ENCODE assay signal across 15 mouse cellular contexts in the genomic region with DNA sequence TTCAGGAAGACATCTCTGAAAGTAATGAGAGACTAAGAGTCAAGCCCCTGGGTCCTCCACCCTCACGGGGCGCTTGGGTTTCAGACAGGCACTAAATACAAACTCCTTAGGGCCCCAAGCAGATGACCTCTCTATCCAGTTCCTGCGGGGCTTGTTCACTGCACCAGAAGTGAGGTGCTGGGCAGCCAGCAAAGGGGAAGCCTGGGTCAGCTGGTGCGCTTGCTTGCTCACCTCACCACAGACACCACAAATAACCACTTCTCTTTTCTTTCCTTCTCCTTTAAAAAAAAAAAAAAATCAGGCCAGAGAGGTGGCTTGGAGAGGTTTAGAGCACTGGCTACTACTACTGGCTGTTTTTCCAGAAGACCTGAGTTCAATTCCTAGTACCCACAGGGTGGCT. TPM values are rescaled to one million over a fixed set of nuclear protein-coding genes. Genes with fewer than 3 reads are reported as not detected.
A peak's percentile ranks its signal among the peaks of the same experiment; 100 is the strongest.
DNase-seq lines count a peak whose midpoint lies in the region; ATAC-seq and TF ChIP-seq lines count a peak whose summit lies in the region.
"Had no signal": no experiment of that assay in that cellular context is flagged by ENCODE, and none has a peak within 500 bp of the region (broad histone marks: within the 10 kb centered on the region; RNA-seq: fewer than 3 reads in every experiment).

No protein-coding gene starts in this region.

- H3K27me3 ChIP-seq in lung, postnatal 0 days (replicated peaks; ENCODE audit: insufficient read depth, low read length): no peaks in the 10 kb centered on the region
- no peaks in the 10 kb centered on the region for H3K27me3 ChIP-seq in splenic B cell, adult 2 months (ENCODE audit: control insufficient read depth, insufficient read depth, low read length, poor library complexity, severe bottlenecking)
- H3K27me3 ChIP-seq in hindbrain, embryonic 10.5 days (ENCODE audit: insufficient read depth, poor library complexity, severe bottlenecking): no peaks in the 10 kb centered on the region; the same call in 1 of the 2 replicates
- H3K27me3 ChIP-seq: lung, embryonic 15.5 days; Patski had no signal

- H3K27ac ChIP-seq in lung, postnatal 0 days (ENCODE audit: low read length): no peak overlapping the region
- H3K27ac ChIP-seq in macrophage: peak overlapping the region; percentile 98
- H3K27ac ChIP-seq in hindbrain, embryonic 10.5 days: no peak overlapping the region
- H3K27ac ChIP-seq: lung, embryonic 15.5 days had no signal

- 90% methylated on average over 4 of the region's 4 CpGs for WGBS in lung, postnatal 0 days
- WGBS in macrophage (ENCODE audit: missing documents): 0% methylated on average over 4 of the region's 4 CpGs
- 85% methylated on average over 4 of the region's 4 CpGs for WGBS in hindbrain, embryonic 10.5 days

- H3K79me2 ChIP-seq in macrophage (ENCODE audit: inconsistent target): peaks cover 88% of the 10 kb centered on the region

- no peak overlapping the region for H3K4me2 ChIP-seq in lung, postnatal 0 days (replicated peaks; ENCODE audit: low read depth, low read length)
- H3K4me2 ChIP-seq: lung, embryonic 15.5 days had no signal

- H3K4me1 ChIP-seq in lung, postnatal 0 days (ENCODE audit: insufficient read depth, low read depth, low read length): peaks cover 5% of the 10 kb centered on the region; the same call in 1 of the 2 replicates
- H3K4me1 ChIP-seq in hindbrain, embryonic 10.5 days (replicated peaks): peaks cover 58% of the 10 kb centered on the region

- no peak overlapping the region for H3K4me3 ChIP-seq in lung, postnatal 0 days (ENCODE audit: low read depth, low read length)
- H3K4me3 ChIP-seq in macrophage (ENCODE audit: inconsistent target): peak overlapping the region; percentile 64
- H3K4me3 ChIP-seq in hindbrain, embryonic 10.5 days: no peak overlapping the region
- H3K4me3 ChIP-seq: lung, embryonic 15.5 days had no signal

- no peak for TF ChIP-seq CTCF in lung, postnatal 0 days (IDR thresholded peaks at IDR 0.05)

- intact Hi-C loops in heart, postnatal 25 days (cut with DNase I): no loop called here

- no peaks in the 10 kb centered on the region for H3K36me3 ChIP-seq in lung, postnatal 0 days (ENCODE audit: insufficient read depth, low read length)
- peaks cover 20% of the 10 kb centered on the region; the same call in 1 of the 2 replicates for H3K36me3 ChIP-seq in macrophage (ENCODE audit: inconsistent target)
- no peaks in the 10 kb centered on the region; the same call in 1 of the 2 replicates for H3K36me3 ChIP-seq in splenic B cell, adult 2 months (ENCODE audit: control insufficient read depth, insufficient read depth, low read length, poor library complexity, severe bottlenecking)
- no peaks in the 10 kb centered on the region for H3K36me3 ChIP-seq in hindbrain, embryonic 10.5 days
- H3K36me3 ChIP-seq: lung, embryonic 15.5 days had no signal

- no peaks in the 10 kb centered on the region for H3K9me3 ChIP-seq in lung, postnatal 0 days (ENCODE audit: low read length)
- no peaks in the 10 kb centered on the region for H3K9me3 ChIP-seq in hindbrain, embryonic 10.5 days
- H3K9me3 ChIP-seq: lung, embryonic 15.5 days had no signal

- TF ChIP-seq EP300 in lung, postnatal 0 days (IDR thresholded peaks at IDR 0.05): no peak

- ATAC-seq in lung, postnatal 0 days: no peak
- ATAC-seq: Patski had no signal

- peak; percentile 27 for DNase-seq in lung, postnatal 0 days (ENCODE audit: low spot score)
- DNase-seq in lung, postnatal 10 days: no peak
- peak; percentile 53 for DNase-seq in c-Kit-positive CD71-negative TER-119-negative erythroid progenitor cells, embryonic 14.5 days (ENCODE audit: low read depth)
- DNase-seq in splenic B cell, adult 2 months (ENCODE audit: low read depth, low spot score): peak; percentile 82
- no peak for DNase-seq in heart, postnatal 25 days (ENCODE audit: low spot score)
- no peak for DNase-seq in hindbrain, embryonic 10.5 days (ENCODE audit: low spot score)
- no peak for DNase-seq in thymus, postnatal 36 days
- DNase-seq: adrenal gland, adult 2 months; cerebellum, adult 11-12 months; kidney, adult 9 months; right cerebral cortex, postnatal 4 days; thymus, adult 2 months had no signal

- H3K9ac ChIP-seq in lung, postnatal 0 days (replicated peaks; ENCODE audit: low read depth): no peak overlapping the region
- H3K9ac ChIP-seq: lung, embryonic 15.5 days had no signal

RNA-seq across cellular contexts. Expression of a gene that starts 59.0 kb away (rescaled TPM):
- polyA plus RNA-seq in lung, postnatal 0 days (2015; fragmentation: Nextera tagmentation; extraction: Ambion mirVana): 4.9 and 5.7 TPM in 2 replicates
- 100 to 1,000 TPM; 138 to 587 (median 262) TPM for total RNA-seq in macrophage (2018; cell fraction: chromatin; rRNA removed)
- total RNA-seq in macrophage (2018; cell fraction: cytosol; rRNA removed): 100 to 1,000 TPM; 117 to 388 (median 219) TPM
- total RNA-seq in macrophage (2018; cell fraction: nucleus; rRNA removed): 100 to 1,000 TPM; 156 to 800 (median 457) TPM
- polyA plus RNA-seq in macrophage (2018): 80.9 to 173 TPM (median 90.3 TPM) in 3 replicates
- total RNA-seq in heart, postnatal 25 days (2021): 10 to 100 TPM; 61.6 to 70.0 TPM
- polyA plus RNA-seq in hindbrain, embryonic 10.5 days (2016; fragmentation: Nextera tagmentation; extraction: Ambion mirVana): 5.9 and 7.5 TPM in 2 replicates

Comparison
In these comparisons a context has a peak if more than half of its experiments do, and no peak if none do; other contexts are left out.
1. DNase-seq: peak in lung, postnatal 0 days (single experiment), c-Kit-positive CD71-negative TER-119-negative erythroid progenitor cells, embryonic 14.5 days (single experiment) and splenic B cell, adult 2 months (single experiment); none in lung, postnatal 10 days (single experiment), heart, postnatal 25 days (single experiment), hindbrain, embryonic 10.5 days (single experiment) and thymus, postnatal 36 days (0 of 2).